Mouse (Mus musculus) left cerebral cortex, postnatal 4 days (tissue): ENCODE results near the gene Aacs. TPM values are rescaled to one million over a fixed set of nuclear protein-coding genes. Genes with fewer than 3 reads are reported as not detected.

ENCODE experiments used
- DNase-seq: peaks from one replicate; pipeline ENCODE4 v3.0.0-alpha.2; 2022
- intact Hi-C: fragments of 180-260 bp; cut with DNase I; formaldehyde crosslinking; loops from one replicate; pipeline ENCODE4 v1.15.1; 2025
- total RNA-seq, 2 experiments: library from RNA; stranded (reverse); gene quantifications; 2 replicates each; pipeline ENCODE4 v1.2.3; 2021

Gene Aacs
- total RNA-seq, 2 experiments from 2014 or later: 112 to 116 TPM

DNA sequence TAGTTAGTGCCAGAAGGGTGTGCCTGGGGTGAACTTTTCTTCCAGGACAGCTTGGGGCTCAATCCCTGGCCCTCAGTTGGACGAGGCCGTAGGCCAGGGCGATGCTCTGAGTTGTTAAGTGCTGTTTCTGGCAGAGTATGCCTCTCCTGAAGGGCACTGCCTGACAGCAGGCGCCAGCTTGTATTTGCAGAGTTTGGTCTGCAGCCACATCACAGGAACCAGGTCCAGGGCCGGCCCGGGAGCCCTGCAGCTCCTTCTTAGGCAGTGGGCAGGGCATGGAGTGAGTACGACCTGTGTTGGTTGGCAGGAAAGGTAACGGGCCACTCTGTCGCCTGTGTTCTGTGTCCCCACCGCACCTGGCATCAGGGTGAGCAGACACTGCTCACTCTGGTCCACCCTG, 15.5 kb downstream of the Aacs start:
- intact Hi-C loops: no loop called here
- peak; percentile 84 for DNase-seq

- peak; percentile 73 for DNase-seq
- intact Hi-C loops: no loop called here
Measured at GRCm38 (mm10) chr5:125492379-125493092, 16.9 kb downstream of the Aacs start.

DNA sequence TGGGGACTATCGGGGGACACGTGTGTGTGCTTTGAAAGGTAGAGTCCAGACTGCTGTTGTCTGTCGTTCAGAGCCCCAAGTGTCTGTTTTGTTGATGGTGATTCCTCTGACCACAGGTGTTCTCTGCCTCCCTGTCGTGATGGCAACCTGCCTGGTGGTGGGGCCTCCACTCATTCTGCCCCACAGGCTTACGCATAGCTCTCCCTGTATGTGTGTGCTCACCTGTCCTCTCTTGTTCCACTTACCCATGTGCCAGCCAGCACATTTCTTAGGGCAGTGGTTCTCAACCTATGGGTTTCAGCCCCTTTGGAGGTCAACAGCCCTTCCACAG, 17.4 kb downstream of the Aacs start:
- intact Hi-C loops: no loop called here
- no peak for DNase-seq

DNA sequence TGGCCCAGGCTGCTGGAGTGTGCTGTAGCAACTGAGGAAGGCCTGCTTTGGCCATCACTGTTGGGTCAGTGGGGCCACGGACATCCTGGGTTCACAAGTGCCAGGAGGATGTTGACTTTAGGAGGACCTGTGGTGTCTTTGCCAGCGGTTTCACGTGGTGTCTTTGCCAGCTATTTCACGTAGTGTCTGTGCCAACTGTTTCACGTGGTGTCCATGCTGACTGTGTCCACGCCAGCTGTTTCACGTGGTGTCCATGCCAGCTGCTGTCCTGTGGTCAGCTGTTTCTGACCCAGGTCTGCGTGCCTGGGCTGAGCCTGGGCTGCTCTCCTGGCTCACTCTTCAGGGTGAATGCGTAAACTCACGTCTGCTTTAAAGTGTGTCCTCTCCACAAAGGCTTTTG, 20.0 kb downstream of the Aacs start:
- intact Hi-C loops: no loop called here
- no peak for DNase-seq

- intact Hi-C loops: no loop called here
- peak; percentile 85 for DNase-seq
Measured at GRCm38 (mm10) chr5:125497821-125498600, 22.4 kb downstream of the Aacs start.

- DNase-seq: no peak
- intact Hi-C loops: no loop called here
Measured at GRCm38 (mm10) chr5:125501505-125501904, 25.9 kb downstream of the Aacs start.

GRCm38 (mm10) chr5:125502186-125502585, 26.6 kb downstream of the Aacs start:
- peak; percentile 37 for DNase-seq
- intact Hi-C loops: no loop called here

- intact Hi-C loops: no loop called here
Measured at GRCm38 (mm10) chr5:125503628-125504027, 28.0 kb downstream of the Aacs start.

DNA sequence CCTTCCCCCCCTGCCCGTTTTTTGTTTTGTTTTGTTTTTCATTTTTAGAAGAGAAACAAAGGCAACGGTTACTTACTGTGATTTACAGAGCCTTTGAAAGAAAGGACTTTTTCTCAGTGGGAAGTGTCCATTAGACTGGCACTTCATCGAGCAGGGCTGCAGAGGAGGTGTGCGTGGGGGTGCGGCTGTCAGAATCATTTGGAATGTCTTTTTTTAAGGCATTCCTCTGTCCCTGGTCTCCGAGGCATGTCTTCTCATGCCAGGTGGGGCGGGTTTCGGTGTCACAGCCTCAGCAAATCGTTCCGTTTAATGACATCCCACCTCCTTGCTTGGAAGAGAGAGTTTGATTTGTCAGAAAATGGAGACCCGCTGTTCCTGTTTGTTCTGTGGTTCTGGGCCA, 29.1 kb downstream of the Aacs start:
- intact Hi-C loops: no loop called here
- no peak for DNase-seq

More at GRCm38 (mm10) chr5:125503628-125504027, 28.0 kb downstream of the Aacs start:
- no peak for DNase-seq

GRCm38 (mm10) chr5:125505968-125506367, 30.4 kb downstream of the Aacs start:
- DNase-seq: no peak
- intact Hi-C loops: no loop called here

DNA sequence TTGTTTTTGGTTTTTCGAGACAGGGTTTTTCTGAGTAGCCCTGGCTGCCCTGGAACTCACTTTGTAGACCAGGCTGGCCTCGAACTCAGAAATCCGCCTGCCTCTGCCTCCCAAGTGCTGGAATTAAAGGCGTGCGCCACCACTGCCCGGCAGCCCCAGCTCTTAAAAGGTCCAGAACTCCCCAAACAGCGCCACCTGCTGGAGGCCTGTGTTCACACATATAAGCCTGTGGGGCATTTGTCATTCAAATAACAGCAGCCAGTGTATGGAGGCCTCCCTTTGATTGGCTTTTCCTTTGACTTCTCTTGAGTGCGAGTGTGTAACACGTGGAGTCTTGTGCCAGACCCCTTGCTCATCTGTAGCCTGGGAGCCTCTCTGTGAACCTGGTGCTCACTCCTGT, 32.0 kb downstream of the Aacs start:
- no peak for DNase-seq

DNA sequence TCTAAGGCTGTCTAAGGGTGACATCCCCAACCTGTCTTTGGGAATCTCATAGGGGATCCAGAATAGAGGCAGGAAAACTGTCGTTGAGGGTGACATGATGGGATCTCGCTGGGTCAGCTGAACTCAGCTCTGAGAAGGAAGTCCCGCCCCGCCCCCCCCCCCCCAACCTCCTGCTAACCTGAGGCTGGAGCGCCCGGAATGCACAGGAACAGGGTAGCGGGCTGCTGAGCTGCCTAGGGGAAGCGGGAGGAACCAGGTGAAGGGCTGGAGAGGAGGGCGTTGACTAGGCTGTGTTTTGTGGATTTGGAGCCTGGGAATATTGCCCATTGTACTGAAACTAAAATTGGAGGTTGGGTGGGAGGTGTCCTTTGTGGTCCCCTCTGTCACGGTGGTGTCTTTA, 32.4 kb downstream of the Aacs start:
- no peak for DNase-seq
- intact Hi-C loops: no loop called here

More for the DNA sequence above, 32.0 kb downstream of the Aacs start:
- intact Hi-C loops: no loop called here

DNA sequence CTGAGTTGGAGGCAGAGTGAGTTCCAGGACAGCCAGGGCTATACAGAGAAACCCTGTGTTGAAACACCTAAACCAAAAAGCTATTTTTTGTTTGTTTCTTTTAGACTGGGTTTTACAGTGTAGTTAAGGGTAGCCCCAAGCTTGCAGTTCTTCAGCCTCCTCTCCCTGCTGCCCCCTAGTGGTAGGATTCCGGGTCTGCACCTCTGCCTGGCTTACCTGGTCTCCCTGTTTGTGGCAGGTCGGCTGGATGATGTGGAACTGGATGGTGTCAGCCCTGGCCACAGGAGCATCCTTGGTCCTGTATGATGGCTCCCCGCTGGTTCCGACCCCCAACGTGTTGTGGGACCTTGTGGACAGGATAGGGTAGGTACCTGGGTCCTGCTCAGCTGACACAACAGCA, 33.9 kb downstream of the Aacs start:
- DNase-seq: no peak
- intact Hi-C loops: no loop called here

DNA sequence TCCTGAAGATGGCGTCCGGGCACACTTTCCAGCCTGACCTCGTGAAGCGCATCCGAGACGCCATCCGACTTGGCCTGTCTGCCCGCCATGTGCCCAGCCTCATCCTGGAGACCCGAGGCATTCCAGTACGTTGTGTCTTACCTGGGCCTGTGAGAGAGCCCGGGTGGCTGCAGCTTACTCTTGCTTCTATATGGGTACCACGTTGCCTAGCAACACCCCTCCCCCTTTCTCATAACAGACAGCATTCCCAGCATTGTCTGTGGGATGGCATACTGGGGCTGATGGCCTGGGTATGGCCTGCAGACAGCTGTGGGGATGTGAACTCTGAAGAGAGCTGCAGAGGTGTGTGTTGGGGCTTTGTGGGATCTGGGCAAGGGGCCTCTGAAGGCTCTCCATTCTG, 39.4 kb downstream of the Aacs start:
- DNase-seq: no peak
- intact Hi-C loops: no loop called here

DNA sequence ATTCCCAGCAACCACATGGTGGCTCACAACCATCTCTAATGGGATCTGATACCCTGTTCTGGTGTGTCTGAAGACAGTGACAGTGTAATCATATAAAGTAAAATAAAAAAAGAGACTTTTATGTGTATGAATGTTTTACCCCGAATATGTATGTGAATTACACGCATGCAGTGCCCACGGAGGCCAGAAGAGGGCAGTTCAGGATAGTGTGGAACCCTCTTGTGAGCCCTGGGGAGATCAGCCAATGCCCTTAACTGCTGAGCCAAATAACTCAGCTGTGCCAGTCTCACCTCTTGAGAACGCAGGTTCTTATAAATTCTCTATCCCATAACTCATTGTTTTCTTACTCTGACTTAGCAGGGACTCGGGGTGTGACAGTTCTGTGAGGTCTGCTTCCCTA, 43.0 kb downstream of the Aacs start:
- intact Hi-C loops: no loop called here
- DNase-seq: no peak

DNA sequence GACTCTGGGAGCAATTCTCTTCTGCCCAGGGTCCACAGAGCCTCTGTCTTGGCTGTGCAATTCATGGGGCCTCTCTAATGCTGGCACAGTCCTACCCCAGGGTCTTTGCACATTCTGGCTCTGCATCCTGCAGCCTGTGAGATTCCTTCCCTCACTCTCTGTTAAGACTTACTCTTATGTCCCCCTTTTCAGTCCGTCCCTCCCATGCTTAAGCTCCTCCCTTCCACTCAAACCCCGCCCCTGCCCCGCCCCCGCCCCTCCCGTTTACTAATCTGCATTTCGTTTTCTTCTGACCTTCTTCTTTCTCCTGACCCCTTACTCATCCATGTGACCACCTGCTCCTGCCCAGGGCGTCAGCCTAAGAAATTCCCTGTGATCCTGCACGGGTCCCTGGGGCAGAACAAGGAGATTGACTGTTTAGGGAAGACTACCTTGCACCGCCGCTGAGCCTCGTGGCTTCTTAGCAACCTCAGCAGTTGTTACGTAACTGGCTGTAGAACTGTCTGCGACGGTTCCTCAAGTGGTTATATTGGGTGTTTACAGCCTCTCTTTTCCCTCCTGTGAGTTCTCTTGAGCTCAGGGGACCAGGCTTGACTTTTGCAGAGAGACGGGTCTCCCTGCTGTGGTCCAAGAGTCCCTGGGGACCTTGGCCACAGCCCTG, 45.4 kb downstream of the Aacs start:
- no peak for DNase-seq
- intact Hi-C loops: no loop called here

GRCm38 (mm10) chr5:125523361-125523760, 47.7 kb downstream of the Aacs start:
- DNase-seq: no peak
- intact Hi-C loops: no loop called here

- intact Hi-C loops: no loop called here
- no peak for DNase-seq
Measured at GRCm38 (mm10) chr5:125525516-125525915, 49.9 kb downstream of the Aacs start.

DNA sequence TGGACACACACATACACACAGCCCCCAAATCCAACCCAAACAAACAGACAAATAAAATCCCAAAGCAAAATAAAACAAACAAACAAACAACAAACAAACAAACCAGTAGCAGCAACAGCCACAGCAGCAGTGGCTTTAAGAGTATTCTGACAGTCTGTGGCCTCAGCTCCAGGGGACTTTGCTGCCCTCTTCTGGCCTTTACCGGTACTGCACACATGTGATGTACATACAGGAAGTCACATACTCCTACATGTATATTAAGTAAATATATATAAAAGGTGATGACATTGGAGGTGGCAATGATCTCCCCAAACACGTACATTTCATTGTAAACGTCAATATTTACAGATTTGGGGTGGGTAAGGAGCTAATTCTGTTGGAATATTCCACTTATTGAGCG, 50.9 kb downstream of the Aacs start:
- intact Hi-C loops: no loop called here

DNA sequence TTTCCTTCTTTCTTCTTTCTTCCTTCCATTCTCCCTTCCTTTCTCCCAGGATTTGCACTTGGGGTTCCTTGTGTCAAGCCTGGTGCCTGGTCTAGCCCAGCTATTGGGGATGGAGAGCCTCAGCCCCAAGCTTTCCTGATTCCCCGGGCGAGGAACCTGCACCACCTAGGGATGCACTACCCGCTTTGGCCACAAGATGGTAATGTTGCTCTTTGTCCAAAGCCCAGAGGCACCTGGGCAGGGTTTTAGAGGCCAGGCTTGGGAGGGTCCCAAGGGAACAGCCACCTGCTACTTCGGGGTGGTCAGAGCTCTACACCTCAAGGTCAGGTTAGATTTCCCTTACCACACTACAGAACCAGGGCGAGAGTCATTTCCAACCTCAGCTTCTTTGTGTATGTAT, 53.5 kb downstream of the Aacs start:
- DNase-seq: peak; percentile 81
- intact Hi-C loops: no loop called here

More for the DNA sequence above, 50.9 kb downstream of the Aacs start:
- no peak for DNase-seq

DNA sequence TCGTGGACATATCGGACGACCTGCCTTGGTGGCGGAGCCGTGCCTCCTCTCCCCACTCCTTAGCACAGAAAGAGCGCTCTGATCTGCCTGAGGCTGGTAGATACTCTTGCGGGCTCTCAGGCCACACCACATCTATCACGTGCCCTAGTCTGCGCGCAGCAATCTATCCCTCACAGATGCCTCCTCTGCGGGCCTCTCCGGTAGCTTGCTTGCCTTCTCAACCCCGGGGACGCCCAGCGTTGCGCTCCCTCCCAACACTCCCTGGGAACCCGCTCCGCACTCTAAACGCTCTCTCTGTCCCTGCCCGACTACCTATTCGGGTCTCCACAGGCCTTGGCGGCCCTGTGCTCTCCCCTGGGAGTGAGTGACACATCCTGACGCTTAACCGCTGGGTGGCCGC, 56.0 kb downstream of the Aacs start, which contains the start of gene Tmem132b:
Gene Tmem132b (plus strand): TSS at position 141 of the 400 bp plus-strand sequence.
- intact Hi-C loops: loop anchor here (5.0 to 10.0 kb wide), 2 partner anchors 1201 to 1703 kb away; no protein-coding TSS in a partner anchor
- no peak for DNase-seq

- intact Hi-C loops: loop anchor here (5.0 to 10.0 kb wide), 2 partner anchors 1200 to 1703 kb away; no protein-coding TSS in a partner anchor
- DNase-seq: peak; percentile 55
Measured at GRCm38 (mm10) chr5:125532191-125532544, 56.6 kb downstream of the Aacs start.
